Mouse (Mus musculus): ENCODE measurements around the gene Marveld1. TPM values are rescaled to one million over a fixed set of nuclear protein-coding genes. Genes with fewer than 3 reads are reported as not detected.

The Marveld1 gene
- polyA plus RNA-seq, 1 experiment from 2014 or later, result 9.8 TPM

- Histone ChIP-seq H3K9me3 (ENCODE audit: control insufficient read depth, low read length) (no peaks in the 10 kb centered on the region), H3K4me3 (ENCODE audit: low read length) (no peak overlapping the region), H3K27me3 (ENCODE audit: control insufficient read depth, insufficient read depth, low read depth, low read length) (no peaks in the 10 kb centered on the region), H3K9ac (ENCODE audit: low read length) (peak overlapping the region; percentile 95), H3K4me1 (replicated peaks; ENCODE audit: control insufficient read depth, insufficient read depth, low read length) (peaks cover 53% of the 10 kb centered on the region), H3K4me2 (ENCODE audit: low read depth, low read length) (peak overlapping the region; percentile 89), H3K36me3 (ENCODE audit: control insufficient read depth, insufficient read depth, low read length) (peaks cover 4% of the 10 kb centered on the region; the same call in 1 of the 2 replicates), H3K27ac (ENCODE audit: low read length) (peak overlapping the region; percentile 96)
- ATAC-seq (ENCODE audit: low read depth), result no peak
- WGBS, result 88% methylated on average over 9 of the region's 9 CpGs
Observed at GRCm38 (mm10) chr19:42146276-42147010, 757 bp upstream of the Marveld1 start.

GRCm38 (mm10) chr19:42147769-42148568 is 769 bp downstream of the Marveld1 start:
- Histone ChIP-seq H3K27ac (ENCODE audit: low read length) (peak overlapping the region; percentile 96), H3K4me2 (ENCODE audit: low read depth, low read length) (peak overlapping the region; percentile 89), H3K27me3 (ENCODE audit: control insufficient read depth, insufficient read depth, low read depth, low read length) (no peaks in the 10 kb centered on the region), H3K9ac (ENCODE audit: low read length) (peak overlapping the region; percentile 95), H3K9me3 (ENCODE audit: control insufficient read depth, low read length) (no peaks in the 10 kb centered on the region), H3K36me3 (ENCODE audit: control insufficient read depth, insufficient read depth, low read length) (peaks cover 4% of the 10 kb centered on the region; the same call in 1 of the 2 replicates), H3K4me3 (ENCODE audit: low read length) (peak overlapping the region; percentile 82), H3K4me1 (replicated peaks; ENCODE audit: control insufficient read depth, insufficient read depth, low read length) (peaks cover 58% of the 10 kb centered on the region)
- peak; percentile 21 for ATAC-seq (ENCODE audit: low read depth)
- under 1% methylated on average over 62 of the region's 63 CpGs for WGBS

- no peaks in the 10 kb centered on the region for H3K27me3 ChIP-seq (ENCODE audit: control insufficient read depth, insufficient read depth, low read depth, low read length)
- WGBS, result 7% methylated on average over 7 of the region's 7 CpGs
- H3K9ac ChIP-seq (ENCODE audit: low read length), result peak overlapping the region; percentile 95
- peak overlapping the region; percentile 89 for H3K4me2 ChIP-seq (ENCODE audit: low read depth, low read length)
- H3K27ac ChIP-seq (ENCODE audit: low read length), result peak overlapping the region; percentile 96
- H3K4me3 ChIP-seq (ENCODE audit: low read length), result peak overlapping the region; percentile 82
- H3K36me3 ChIP-seq (ENCODE audit: control insufficient read depth, insufficient read depth, low read length), result peaks cover 4% of the 10 kb centered on the region; the same call in 1 of the 2 replicates
- H3K4me1 ChIP-seq (replicated peaks; ENCODE audit: control insufficient read depth, insufficient read depth, low read length), result peaks cover 58% of the 10 kb centered on the region
- peak; percentile 57 for ATAC-seq (ENCODE audit: low read depth)
- H3K9me3 ChIP-seq (ENCODE audit: control insufficient read depth, low read length), result no peaks in the 10 kb centered on the region
Observed at GRCm38 (mm10) chr19:42148569-42148860, 1.3 kb downstream of the Marveld1 start.

DNA sequence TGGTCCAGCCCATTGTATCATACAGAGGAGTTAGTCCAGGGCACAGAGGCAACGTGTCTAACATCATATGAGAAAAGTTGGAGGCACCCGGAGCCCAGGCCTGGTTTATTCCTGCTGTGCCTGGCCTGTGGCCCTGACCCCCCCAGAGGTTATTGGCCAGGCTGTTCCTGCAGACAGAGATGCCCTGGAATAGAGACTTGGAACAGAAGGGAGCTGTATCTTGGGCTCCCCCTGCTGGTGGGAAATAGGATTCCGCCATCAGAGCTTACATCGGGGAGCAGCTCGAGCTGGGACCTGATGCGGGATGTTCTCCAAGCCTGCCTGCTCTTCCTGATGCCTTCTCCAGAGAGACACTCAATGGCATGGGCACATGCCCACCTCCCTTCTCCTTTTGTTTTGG is 4.8 kb downstream of the Marveld1 start:
- 0 out of 2 replicates have a peak, but pooled peaks have one; percentile 8 for ATAC-seq (ENCODE audit: low read depth)
- H3K9ac ChIP-seq (ENCODE audit: low read length), result no peak overlapping the region
- WGBS, result 3% methylated on average over 6 of the region's 6 CpGs
- no peak overlapping the region for H3K4me3 ChIP-seq (ENCODE audit: low read length)
- peak overlapping the region; percentile 33 for H3K27ac ChIP-seq (ENCODE audit: low read length)
- H3K4me2 ChIP-seq (ENCODE audit: low read depth, low read length), result no peak overlapping the region
- H3K4me1 ChIP-seq (replicated peaks; ENCODE audit: control insufficient read depth, insufficient read depth, low read length), result peaks cover 36% of the 10 kb centered on the region
- no peaks in the 10 kb centered on the region for H3K27me3 ChIP-seq (ENCODE audit: control insufficient read depth, insufficient read depth, low read depth, low read length)
- no peaks in the 10 kb centered on the region for H3K9me3 ChIP-seq (ENCODE audit: control insufficient read depth, low read length)
- H3K36me3 ChIP-seq (ENCODE audit: control insufficient read depth, insufficient read depth, low read length), result peaks cover 4% of the 10 kb centered on the region; the same call in 1 of the 2 replicates

- H3K27me3 ChIP-seq (ENCODE audit: control insufficient read depth, insufficient read depth, low read depth, low read length), result no peaks in the 10 kb centered on the region
- peak overlapping the region; percentile 57 for H3K27ac ChIP-seq (ENCODE audit: low read length)
- ATAC-seq (ENCODE audit: low read depth), result no peak
- H3K9ac ChIP-seq (ENCODE audit: low read length), result no peak overlapping the region
- H3K4me3 ChIP-seq (ENCODE audit: low read length), result no peak overlapping the region
- no peak overlapping the region for H3K4me2 ChIP-seq (ENCODE audit: low read depth, low read length)
- H3K9me3 ChIP-seq (ENCODE audit: control insufficient read depth, low read length), result no peaks in the 10 kb centered on the region
- H3K4me1 ChIP-seq (replicated peaks; ENCODE audit: control insufficient read depth, insufficient read depth, low read length), result peaks cover 5% of the 10 kb centered on the region; the same call in 1 of the 2 replicates
- 44% methylated on average over 10 of the region's 12 CpGs for WGBS
- H3K36me3 ChIP-seq (ENCODE audit: control insufficient read depth, insufficient read depth, low read length), result no peaks in the 10 kb centered on the region
Observed at GRCm38 (mm10) chr19:42157493-42158237, 10.5 kb downstream of the Marveld1 start.

DNA sequence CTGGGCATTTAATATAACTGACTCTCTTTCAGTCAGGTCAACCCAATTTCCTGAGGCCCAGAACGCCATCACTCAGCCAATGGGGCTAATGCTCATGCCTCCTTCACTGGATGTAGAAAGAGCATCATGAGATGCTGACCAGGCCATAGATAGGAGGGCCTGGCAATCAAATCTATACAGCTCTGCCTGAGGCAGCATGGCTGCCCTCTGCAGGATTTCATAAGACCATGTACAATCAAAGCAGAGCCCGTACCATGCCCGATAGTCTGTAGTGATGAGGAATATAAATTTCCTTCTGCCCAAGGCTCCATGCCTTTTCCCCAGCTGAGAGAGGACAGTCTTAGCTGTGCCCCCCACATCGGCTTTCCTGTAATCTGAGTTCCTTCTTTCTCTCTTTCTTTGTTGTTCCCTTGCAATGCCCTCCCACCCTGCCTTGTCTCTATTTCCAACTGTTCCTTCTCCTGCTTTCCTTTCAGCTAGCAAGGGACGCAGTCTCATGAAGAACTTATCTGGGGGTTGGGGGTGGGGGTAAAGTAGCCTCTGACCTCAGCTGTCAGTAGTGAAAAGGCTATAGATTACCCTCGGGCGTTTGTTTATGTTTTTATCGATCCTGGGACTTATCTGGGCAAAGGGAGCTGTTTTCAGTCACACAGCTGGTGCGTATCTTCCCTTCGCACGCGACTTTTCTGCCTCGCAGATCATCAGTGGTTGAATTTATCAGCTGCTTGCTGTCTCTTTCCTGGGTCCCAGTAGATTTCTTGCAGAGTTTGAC is 11.2 kb downstream of the Marveld1 start:
- ATAC-seq (ENCODE audit: low read depth), result peak; percentile 51
- Histone ChIP-seq H3K4me2 (ENCODE audit: low read depth, low read length) (0 out of 2 replicates have a peak overlapping the region, but pooled peaks have one; percentile 11), H3K9ac (ENCODE audit: low read length) (no peak overlapping the region), H3K27ac (ENCODE audit: low read length) (peak overlapping the region; percentile 31; the same call in 1 of the 2 replicates), H3K27me3 (ENCODE audit: control insufficient read depth, insufficient read depth, low read depth, low read length) (no peaks in the 10 kb centered on the region), H3K9me3 (ENCODE audit: control insufficient read depth, low read length) (no peaks in the 10 kb centered on the region), H3K4me1 (replicated peaks; ENCODE audit: control insufficient read depth, insufficient read depth, low read length) (peaks cover 5% of the 10 kb centered on the region; the same call in 1 of the 2 replicates), H3K4me3 (ENCODE audit: low read length) (no peak overlapping the region), H3K36me3 (ENCODE audit: control insufficient read depth, insufficient read depth, low read length) (no peaks in the 10 kb centered on the region)
- 26% methylated on average over 13 of the region's 13 CpGs for WGBS

GRCm38 (mm10) chr19:42163764-42164163 is 16.6 kb downstream of the Marveld1 start, which contains the start of gene Zfyve27:
Gene Zfyve27 (plus strand): TSS chr19:42163951.
- no peaks in the 10 kb centered on the region for H3K27me3 ChIP-seq (ENCODE audit: control insufficient read depth, insufficient read depth, low read depth, low read length)

GRCm38 (mm10) chr19:42164188-42164587 is 17.0 kb downstream of the Marveld1 start:
- no peak overlapping the region for H3K27ac ChIP-seq (ENCODE audit: low read length)
- H3K4me1 ChIP-seq (replicated peaks; ENCODE audit: control insufficient read depth, insufficient read depth, low read length), result no peaks in the 10 kb centered on the region
- H3K27me3 ChIP-seq (ENCODE audit: control insufficient read depth, insufficient read depth, low read depth, low read length), result no peaks in the 10 kb centered on the region
- no peaks in the 10 kb centered on the region for H3K36me3 ChIP-seq (ENCODE audit: control insufficient read depth, insufficient read depth, low read length)
- no peak for ATAC-seq (ENCODE audit: low read depth)
- H3K9me3 ChIP-seq (ENCODE audit: control insufficient read depth, low read length), result no peaks in the 10 kb centered on the region
- no peak overlapping the region for H3K4me3 ChIP-seq (ENCODE audit: low read length)
- H3K9ac ChIP-seq (ENCODE audit: low read length), result no peak overlapping the region
- WGBS, result 21% methylated on average over 7 of the region's 7 CpGs
- no peak overlapping the region for H3K4me2 ChIP-seq (ENCODE audit: low read depth, low read length)

More at GRCm38 (mm10) chr19:42163764-42164163, 16.6 kb downstream of the Marveld1 start, which contains the start of gene Zfyve27:
- H3K4me2 ChIP-seq (ENCODE audit: low read depth, low read length), result no peak within 1 kb of the TSS
- no peaks in the 10 kb centered on the region for H3K9me3 ChIP-seq (ENCODE audit: control insufficient read depth, low read length)
- peaks cover 3% of the 10 kb centered on the region; the same call in 1 of the 2 replicates for H3K4me1 ChIP-seq (replicated peaks; ENCODE audit: control insufficient read depth, insufficient read depth, low read length)
- no peak within 1 kb of the TSS for H3K4me3 ChIP-seq (ENCODE audit: low read length)
- no peak for ATAC-seq (ENCODE audit: low read depth)
- no peak within 1 kb of the TSS for H3K27ac ChIP-seq (ENCODE audit: low read length)
- no peak within 1 kb of the TSS for H3K9ac ChIP-seq (ENCODE audit: low read length)
- no peaks in the 10 kb centered on the region for H3K36me3 ChIP-seq (ENCODE audit: control insufficient read depth, insufficient read depth, low read length)
- WGBS, result 43% methylated on average over 5 of the region's 5 CpGs

All from lung, embryonic 16.5 days (tissue).